Mouse (Mus musculus) cerebellum, adult 2 months (tissue): ENCODE results near the gene Pcna. TPM values are rescaled to one million over a fixed set of nuclear protein-coding genes. Genes with fewer than 3 reads are reported as not detected.
A peak's percentile ranks its signal among the peaks of the same experiment; 100 is the strongest.

Source experiments
- DNase-seq, 2 experiments: peaks; one replicate each; pipeline ENCODE4 v3.0.0; 2021
- H3K27ac ChIP-seq: fragments of 200-500 bp; 2 replicates; pipeline ENCODE4 v1.5.1; 2012; ENCODE audit warnings: low read length, control low read depth, inconsistent platforms; ENCODE audit not compliant: insufficient read depth
- H3K27me3 ChIP-seq: fragments of 200-500 bp; 2 replicates; pipeline ENCODE4 v1.6.1; 2012; ENCODE audit warnings: inconsistent platforms, mild to moderate bottlenecking, low read length, moderate library complexity; ENCODE audit not compliant: control insufficient read depth, insufficient read depth
- H3K4me1 ChIP-seq: fragments of 200-500 bp; 2 replicates; pipeline ENCODE4 v1.6.1; 2011; ENCODE audit warnings: low read length; ENCODE audit not compliant: control insufficient read depth, insufficient read depth
- H3K4me3 ChIP-seq: fragments of 200-500 bp; replicated peaks from 2 replicates; pipeline ENCODE3; 2011; ENCODE audit warnings: mild to moderate bottlenecking, low read depth, low read length, control low read depth; ENCODE audit not compliant: insufficient read depth
- CTCF ChIP-seq: fragments of 200-500 bp; IDR thresholded peaks from 2 replicates; pipeline ENCODE4 v1.5.1; 2011; ENCODE audit warnings: low read depth, mild to moderate bottlenecking, control low read depth, low read length, moderate library complexity, borderline replicate concordance; ENCODE audit not compliant: insufficient read depth
- POLR2A ChIP-seq: fragments of 200-500 bp; IDR thresholded peaks from 2 replicates; pipeline ENCODE4 v1.6.1; 2011; ENCODE audit warnings: low read length, control low read depth, borderline replicate concordance; ENCODE audit not compliant: insufficient read depth
- WGBS: fragments of 180-500 bp; shearing (Covaris S2); methylation state at CpG from one replicate; pipeline ENCODE4 v1.1.7; 2018; 5-methylcytosine and 5-hydroxymethylcytosine counted together
- polyA plus RNA-seq: library from polyadenylated mRNA; depleted of rRNA; stranded (reverse); fragments of >200 nt; gene quantifications from 2 replicates; pipeline ENCODE4 v1.2.3, GENCODE M21; 2012

Gene Pcna
- polyA plus RNA-seq, 1 experiment: 69.3 TPM

GRCm38 (mm10) chr2:132279978-132280377 is 26.9 kb upstream of the Pcna start:
- Histone ChIP-seq H3K27ac (no peak overlapping the region), H3K27me3 (no peaks in the 10 kb centered on the region), H3K4me3 (no peak overlapping the region), H3K4me1 (peaks cover 24% of the 10 kb centered on the region)
- TF ChIP-seq POLR2A (no peak), CTCF (no peak)
- WGBS: 22% methylated on average over 4 of the region's 4 CpGs
- DNase-seq: no peak

- WGBS: 54% methylated on average over 3 of the region's 3 CpGs
- H3K27ac ChIP-seq: no peak overlapping the region
Observed at GRCm38 (mm10) chr2:132279336-132279882, 26.3 kb upstream of the Pcna start.

GRCm38 (mm10) chr2:132278273-132278853 is 25.2 kb upstream of the Pcna start:
- H3K27ac ChIP-seq: no peak overlapping the region
- no peak for DNase-seq
- H3K4me3 ChIP-seq: no peak overlapping the region
- WGBS: 33% methylated on average over 8 of the region's 8 CpGs
- TF ChIP-seq CTCF: no peak
- no peak for TF ChIP-seq POLR2A
- H3K4me1 ChIP-seq: peaks cover 20% of the 10 kb centered on the region
- no peaks in the 10 kb centered on the region for H3K27me3 ChIP-seq

More at GRCm38 (mm10) chr2:132279336-132279882, 26.3 kb upstream of the Pcna start:
- Histone ChIP-seq H3K27me3 (no peaks in the 10 kb centered on the region), H3K4me3 (no peak overlapping the region), H3K4me1 (peaks cover 20% of the 10 kb centered on the region)
- TF ChIP-seq CTCF: no peak
- TF ChIP-seq POLR2A: no peak
- DNase-seq: no peak

- H3K4me3 ChIP-seq: no peak overlapping the region
- no peak for TF ChIP-seq POLR2A
- no peak for TF ChIP-seq CTCF
- DNase-seq: no peak
- WGBS: 81% methylated on average over 4 of the region's 4 CpGs
- H3K27me3 ChIP-seq: no peaks in the 10 kb centered on the region
- H3K27ac ChIP-seq: no peak overlapping the region
- peaks cover 23% of the 10 kb centered on the region for H3K4me1 ChIP-seq
Observed at GRCm38 (mm10) chr2:132276249-132276648, 23.1 kb upstream of the Pcna start.

- no peak for DNase-seq
- WGBS: 79% methylated on average over 4 of the region's 4 CpGs
- Histone ChIP-seq H3K27ac (no peak overlapping the region), H3K4me1 (peaks cover 25% of the 10 kb centered on the region), H3K4me3 (no peak overlapping the region), H3K27me3 (no peaks in the 10 kb centered on the region)
- no peak for TF ChIP-seq POLR2A
- TF ChIP-seq CTCF: peak; percentile 28; the same call in 1 of the 2 replicates
Observed at GRCm38 (mm10) chr2:132275527-132275926, 22.4 kb upstream of the Pcna start.

- peaks cover 22% of the 10 kb centered on the region for H3K4me1 ChIP-seq
- WGBS: 56% methylated on average over 6 of the region's 6 CpGs
- no peaks in the 10 kb centered on the region for H3K27me3 ChIP-seq
- no peak overlapping the region for H3K4me3 ChIP-seq
- DNase-seq: peak in 1 of 2 experiments; percentile 38
- no peak for TF ChIP-seq POLR2A
- TF ChIP-seq CTCF: no peak
- H3K27ac ChIP-seq: peak overlapping the region; percentile 57; the same call in 1 of the 2 replicates
Observed at GRCm38 (mm10) chr2:132272694-132273389, 19.7 kb upstream of the Pcna start.

GRCm38 (mm10) chr2:132270331-132270951 is 17.3 kb upstream of the Pcna start:
- peak in 1 of 2 experiments; percentile 8 for DNase-seq
- H3K27me3 ChIP-seq: no peaks in the 10 kb centered on the region
- no peak overlapping the region; the same call in 1 of the 2 replicates for H3K27ac ChIP-seq
- H3K4me3 ChIP-seq: no peak overlapping the region
- H3K4me1 ChIP-seq: peaks cover 22% of the 10 kb centered on the region
- TF ChIP-seq CTCF (no peak), POLR2A (no peak)
- 58% methylated on average over 2 of the region's 2 CpGs for WGBS
